Mouse (Mus musculus) forebrain, embryonic 11.5 days (tissue): ENCODE results near the gene Nhsl2. TPM values are rescaled to one million over a fixed set of nuclear protein-coding genes. Genes with fewer than 3 reads are reported as not detected.
A peak's percentile ranks its signal among the peaks of the same experiment; 100 is the strongest.
"Not testable (repeated sequence)": the region's sequence is repeated elsewhere in the genome, so short reads cannot be mapped to it uniquely, and the experiment has no call there.

Experiments
- ATAC-seq: fragments of 200-750 bp; cut with Nextera tagmentation; replicated peaks from 2 replicates; pipeline ENCODE4 v1.8.0; 2017; ENCODE audit warnings: moderate TSS enrichment; ENCODE audit not compliant: low FRiP score
- DNase-seq: peaks from one replicate; pipeline ENCODE4 v3.0.0-alpha.2; 2017; ENCODE audit warnings: low spot score
- H3K27ac ChIP-seq: fragments of 300-500 bp; sonication (generic); 2 replicates; pipeline ENCODE4 v1.5.1; 2014; ENCODE audit warnings: low read depth, low read length
- H3K27me3 ChIP-seq: fragments of 300-500 bp; sonication (generic); 2 replicates; pipeline ENCODE4 v1.6.1; 2014; ENCODE audit warnings: mild to moderate bottlenecking, low read length, mixed read lengths; ENCODE audit not compliant: control insufficient read depth, insufficient read depth
- H3K36me3 ChIP-seq: fragments of 300-500 bp; sonication (generic); 2 replicates; pipeline ENCODE4 v1.6.1; 2014; ENCODE audit warnings: mild to moderate bottlenecking, low read length, moderate library complexity, mixed read lengths; ENCODE audit not compliant: control insufficient read depth, insufficient read depth
- H3K4me1 ChIP-seq: fragments of 300-500 bp; sonication (generic); replicated peaks from 2 replicates; pipeline ENCODE4 v1.6.1; 2014; ENCODE audit warnings: low read length, mixed read lengths; ENCODE audit not compliant: control insufficient read depth, insufficient read depth
- H3K4me2 ChIP-seq: fragments of 300-500 bp; sonication (generic); 2 replicates; pipeline ENCODE4 v1.6.1; 2014; ENCODE audit warnings: low read depth, mild to moderate bottlenecking, low read length, moderate library complexity, mixed read lengths; ENCODE audit not compliant: severe bottlenecking
- H3K4me3 ChIP-seq: fragments of 300-500 bp; sonication (generic); 2 replicates; pipeline ENCODE4 v1.5.1; 2014; ENCODE audit warnings: low read depth, low read length
- H3K9ac ChIP-seq: fragments of 300-500 bp; sonication (generic); 2 replicates; pipeline ENCODE4 v1.6.1; 2014; ENCODE audit warnings: low read length
- H3K9me3 ChIP-seq: fragments of 300-500 bp; sonication (generic); 2 replicates; pipeline ENCODE4 v1.6.1; 2016; ENCODE audit warnings: low read length, mixed read lengths; ENCODE audit not compliant: control insufficient read depth
- WGBS: fragments of 180-500 bp; shearing (Covaris S2); extraction: QIAGEN DNeasy Blood & Tissue Kit; methylation state at CpG from one replicate; pipeline ENCODE4 v1.1.7; 2014; 5-methylcytosine and 5-hydroxymethylcytosine counted together
- polyA plus RNA-seq: library from polyadenylated mRNA; unstranded; fragments of >200 nt; fragmentation: Nextera tagmentation; extraction: Ambion mirVana; gene quantifications from 2 replicates; pipeline ENCODE4 v1.2.1, GENCODE M21; 2014

Gene Nhsl2
- 11.6 and 12.8 TPM in 2 replicates for polyA plus RNA-seq

DNA sequence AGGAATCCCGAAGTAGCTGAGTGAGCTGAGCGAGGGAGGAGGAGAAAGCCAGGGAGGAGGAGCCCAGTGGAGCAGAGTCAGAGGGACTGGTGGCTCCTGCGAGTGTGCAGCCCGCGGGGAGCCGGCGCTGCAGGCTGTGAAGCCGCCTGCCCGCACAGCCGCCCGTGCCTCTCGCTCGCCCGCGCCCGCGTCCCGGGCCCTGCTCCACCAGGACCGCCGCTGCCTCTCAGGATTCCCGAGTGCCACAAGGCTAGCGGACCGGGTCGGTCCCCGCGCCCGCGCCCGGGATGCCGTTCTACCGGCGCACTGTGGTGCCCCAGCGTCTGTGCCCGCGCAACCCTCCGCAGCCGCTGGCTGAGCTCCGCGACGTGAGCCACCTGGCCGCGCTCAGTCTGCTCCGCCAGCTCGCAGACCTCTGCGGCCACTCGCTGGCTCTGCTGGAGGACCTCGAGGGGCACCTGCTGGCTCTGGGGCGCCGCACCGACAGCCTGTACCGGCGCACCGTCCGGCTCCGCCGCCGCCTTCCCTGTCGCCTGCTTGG, at the start of gene Nhsl2:
Nhsl2 (plus strand) TSS at position 105 of the 541 bp plus-strand sequence.
- Histone ChIP-seq H3K36me3 (no peaks in the 10 kb centered on the region), H3K27me3 (peaks cover 57% of the 10 kb centered on the region), H3K4me3 (peak within 1 kb of the TSS; percentile 43), H3K4me2 (peak within 1 kb of the TSS; percentile 63), H3K4me1 (no peaks in the 10 kb centered on the region), H3K27ac (no peak within 1 kb of the TSS), H3K9ac (peak within 1 kb of the TSS; percentile 54), H3K9me3 (no peaks in the 10 kb centered on the region)
- WGBS, result 15% methylated on average over 50 of the region's 58 CpGs
- DNase-seq, result peak; percentile 75
- ATAC-seq, result peak; percentile 85

DNA sequence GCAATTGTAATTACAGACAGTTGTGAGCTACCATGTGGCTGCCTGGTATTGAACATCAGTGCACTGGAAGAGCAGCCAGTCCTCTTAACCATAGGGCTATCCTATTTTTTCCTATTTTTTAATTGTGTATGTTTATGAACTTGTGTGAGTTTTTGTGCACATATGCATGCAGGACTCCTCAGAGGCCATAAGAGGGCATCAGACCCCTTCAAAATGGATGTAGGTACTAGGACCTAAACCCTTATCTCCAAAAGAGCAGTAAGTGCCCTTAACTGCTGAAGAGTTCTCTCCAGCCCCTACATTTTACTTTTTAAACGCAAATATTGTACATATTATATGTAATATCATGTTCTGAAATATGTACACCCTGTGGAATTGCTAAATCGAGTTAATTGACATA, 43.7 kb upstream of the Nhsl2 start:
- WGBS, result 26% methylated on average over 2 of the region's 2 CpGs
- no peak overlapping the region for H3K9ac ChIP-seq
- DNase-seq (no peak), ATAC-seq (no peak)
- H3K36me3 ChIP-seq, result no peaks in the 10 kb centered on the region
- H3K4me1 ChIP-seq, result no peaks in the 10 kb centered on the region
- no peak overlapping the region for H3K4me2 ChIP-seq
- H3K4me3 ChIP-seq, result no peak overlapping the region
- no peaks in the 10 kb centered on the region for H3K27me3 ChIP-seq
- no peak overlapping the region for H3K27ac ChIP-seq
- no peaks in the 10 kb centered on the region for H3K9me3 ChIP-seq

DNA sequence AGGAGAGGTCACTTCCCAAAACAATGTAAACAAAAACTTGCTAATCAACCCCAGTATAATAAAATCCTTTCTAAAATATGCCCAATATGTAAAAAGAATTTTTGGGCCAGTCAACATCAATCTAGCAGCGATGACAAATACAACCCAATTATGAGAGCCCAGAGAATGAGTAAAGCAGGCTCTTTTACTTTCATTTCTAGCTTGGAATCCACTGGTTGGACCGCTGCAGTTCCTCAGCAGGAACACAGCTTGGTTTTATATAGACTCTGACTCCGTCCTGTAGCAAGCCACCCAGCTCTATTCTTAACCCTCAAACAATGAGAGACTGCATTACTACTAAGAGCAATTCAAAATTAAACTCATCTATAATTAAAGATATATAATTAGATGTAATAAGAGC, 37.4 kb upstream of the Nhsl2 start:
- no peak for DNase-seq
- H3K27ac ChIP-seq, result no peak overlapping the region
- no peaks in the 10 kb centered on the region for H3K9me3 ChIP-seq
- 0 out of 2 replicates have a peak, but pooled peaks cover 4% of the 10 kb centered on the region for H3K27me3 ChIP-seq
- no peaks in the 10 kb centered on the region for H3K36me3 ChIP-seq
- H3K9ac ChIP-seq, result no peak overlapping the region
- 65% methylated on average over 3 of the region's 3 CpGs for WGBS
- ATAC-seq, result no peak
- no peak overlapping the region for H3K4me2 ChIP-seq
- no peaks in the 10 kb centered on the region for H3K4me1 ChIP-seq
- H3K4me3 ChIP-seq, result no peak overlapping the region

DNA sequence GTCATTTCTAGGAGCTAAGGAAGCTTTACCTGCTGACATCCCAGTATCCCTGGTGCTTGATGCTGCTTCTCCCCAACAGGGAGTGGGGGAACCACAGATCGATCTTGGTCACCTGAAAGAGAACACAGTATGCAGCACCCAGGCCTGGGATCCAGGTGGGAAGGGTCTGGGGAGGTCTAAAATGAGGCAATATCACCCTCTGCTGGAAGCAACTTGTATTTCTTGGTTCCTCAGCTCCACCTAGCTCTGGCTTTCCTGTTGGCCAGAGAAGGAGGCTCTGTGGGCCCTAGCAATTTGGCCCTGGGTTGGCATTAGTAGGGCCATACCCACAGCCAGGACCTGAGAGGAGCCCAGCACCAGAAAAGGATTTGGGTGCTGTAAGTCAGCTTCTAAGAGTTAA, 30.0 kb upstream of the Nhsl2 start:
- no peaks in the 10 kb centered on the region for H3K4me1 ChIP-seq
- no peak overlapping the region for H3K4me2 ChIP-seq
- DNase-seq (no peak), ATAC-seq (no peak)
- no peak overlapping the region for H3K4me3 ChIP-seq
- no peak overlapping the region for H3K27ac ChIP-seq
- H3K36me3 ChIP-seq, result no peaks in the 10 kb centered on the region
- H3K9me3 ChIP-seq, result no peaks in the 10 kb centered on the region
- peaks cover 1% of the 10 kb centered on the region; the same call in 1 of the 2 replicates for H3K27me3 ChIP-seq
- 47% methylated on average over 1 of the region's 1 CpGs for WGBS
- no peak overlapping the region for H3K9ac ChIP-seq

DNA sequence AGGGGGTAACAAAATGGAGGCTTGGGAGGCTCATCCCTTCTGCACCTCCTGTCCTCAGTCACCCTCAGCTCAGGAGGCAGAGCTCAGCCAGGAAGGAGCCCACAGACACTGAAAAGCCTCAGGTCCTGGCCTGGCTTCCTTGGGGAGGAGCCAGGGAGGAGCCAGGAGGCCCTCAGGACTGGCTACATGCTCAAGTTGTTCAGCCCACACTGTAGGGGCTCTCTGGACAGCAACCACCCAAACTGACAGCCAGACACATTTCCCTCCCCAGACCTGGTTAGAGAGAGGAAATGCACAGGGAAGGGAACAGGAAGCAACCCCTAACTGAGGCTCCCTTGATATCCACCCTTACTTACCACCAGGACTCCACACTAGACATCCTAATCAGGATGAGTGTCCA, 29.2 kb upstream of the Nhsl2 start:
- H3K4me2 ChIP-seq, H3K9me3 ChIP-seq, H3K27ac ChIP-seq, DNase-seq, H3K27me3 ChIP-seq, H3K4me1 ChIP-seq, H3K36me3 ChIP-seq, H3K4me3 ChIP-seq, ATAC-seq, H3K9ac ChIP-seq: not testable (repeated sequence)

DNA sequence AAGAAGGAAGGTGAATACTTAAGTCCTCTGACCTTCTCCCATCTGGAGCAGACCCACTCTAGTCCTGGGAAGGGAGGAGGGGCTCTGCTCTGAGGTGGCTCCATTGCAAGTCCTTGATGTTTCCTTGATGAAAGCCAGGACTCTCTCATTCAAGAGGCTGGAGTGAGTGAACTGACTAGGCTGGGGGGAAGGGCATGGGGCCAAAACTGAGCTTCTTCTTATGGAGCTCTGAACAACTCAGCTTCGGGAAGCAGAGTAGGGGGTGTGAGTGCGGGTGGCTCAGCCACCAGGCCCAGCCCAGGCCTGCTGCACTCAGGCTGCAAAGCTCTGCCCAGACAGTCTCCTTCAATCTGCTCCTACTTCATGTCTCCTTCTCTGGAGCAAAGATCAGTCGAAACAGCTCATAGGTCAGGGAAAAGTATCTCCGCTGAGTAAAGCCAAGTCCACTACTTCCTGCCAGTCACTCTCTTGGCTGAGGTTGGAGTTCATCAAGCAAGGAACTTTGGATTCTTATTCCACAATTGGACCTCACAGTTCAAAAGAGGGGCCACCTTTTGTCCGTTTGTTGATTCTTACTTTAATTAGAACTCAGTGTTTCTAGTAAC, 1.9 kb upstream of the Nhsl2 start:
- DNase-seq (no peak), ATAC-seq (no peak)
- H3K4me1 ChIP-seq, result no peaks in the 10 kb centered on the region
- WGBS, result 43% methylated on average over 5 of the region's 5 CpGs
- H3K36me3 ChIP-seq, result no peaks in the 10 kb centered on the region
- no peaks in the 10 kb centered on the region for H3K9me3 ChIP-seq
- H3K27me3 ChIP-seq, result peaks cover 55% of the 10 kb centered on the region
- H3K4me2 ChIP-seq, result no peak overlapping the region
- H3K27ac ChIP-seq, result no peak overlapping the region
- H3K9ac ChIP-seq, result no peak overlapping the region
- no peak overlapping the region for H3K4me3 ChIP-seq

DNA sequence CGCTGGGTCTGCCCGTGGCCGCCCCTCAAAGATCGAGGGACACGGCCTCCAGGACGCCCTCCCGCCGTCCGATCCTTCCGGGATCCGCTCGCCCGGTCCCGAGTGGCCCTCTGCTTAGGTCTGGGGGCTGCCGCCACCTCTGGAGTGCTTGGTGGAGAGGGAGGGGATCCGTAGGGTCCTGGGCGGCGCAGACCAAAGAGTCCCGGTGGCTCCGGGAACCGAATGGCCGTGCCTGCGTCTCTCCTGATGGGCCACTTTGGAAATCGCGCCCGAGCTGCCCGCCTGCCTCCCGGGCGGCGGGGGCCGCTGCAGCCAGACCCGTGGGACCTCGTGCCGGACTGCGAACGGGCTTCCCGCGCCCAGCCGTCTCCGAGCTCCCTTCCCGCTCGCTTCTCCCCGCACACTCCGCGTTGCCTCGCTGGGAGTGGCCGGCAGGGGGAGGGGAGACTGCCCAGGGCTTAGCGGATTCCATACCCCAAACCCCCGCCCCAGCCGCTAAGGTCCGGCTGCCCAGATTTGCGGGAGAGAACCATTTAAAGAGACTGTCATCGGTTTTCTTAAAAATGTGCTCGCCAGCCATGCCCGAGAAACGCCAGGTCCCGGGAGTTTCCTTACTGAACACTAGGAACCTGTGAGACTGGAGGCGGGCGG, 841 bp downstream of the Nhsl2 start:
- Histone ChIP-seq H3K27ac (no peak overlapping the region), H3K27me3 (peaks cover 57% of the 10 kb centered on the region)

DNA sequence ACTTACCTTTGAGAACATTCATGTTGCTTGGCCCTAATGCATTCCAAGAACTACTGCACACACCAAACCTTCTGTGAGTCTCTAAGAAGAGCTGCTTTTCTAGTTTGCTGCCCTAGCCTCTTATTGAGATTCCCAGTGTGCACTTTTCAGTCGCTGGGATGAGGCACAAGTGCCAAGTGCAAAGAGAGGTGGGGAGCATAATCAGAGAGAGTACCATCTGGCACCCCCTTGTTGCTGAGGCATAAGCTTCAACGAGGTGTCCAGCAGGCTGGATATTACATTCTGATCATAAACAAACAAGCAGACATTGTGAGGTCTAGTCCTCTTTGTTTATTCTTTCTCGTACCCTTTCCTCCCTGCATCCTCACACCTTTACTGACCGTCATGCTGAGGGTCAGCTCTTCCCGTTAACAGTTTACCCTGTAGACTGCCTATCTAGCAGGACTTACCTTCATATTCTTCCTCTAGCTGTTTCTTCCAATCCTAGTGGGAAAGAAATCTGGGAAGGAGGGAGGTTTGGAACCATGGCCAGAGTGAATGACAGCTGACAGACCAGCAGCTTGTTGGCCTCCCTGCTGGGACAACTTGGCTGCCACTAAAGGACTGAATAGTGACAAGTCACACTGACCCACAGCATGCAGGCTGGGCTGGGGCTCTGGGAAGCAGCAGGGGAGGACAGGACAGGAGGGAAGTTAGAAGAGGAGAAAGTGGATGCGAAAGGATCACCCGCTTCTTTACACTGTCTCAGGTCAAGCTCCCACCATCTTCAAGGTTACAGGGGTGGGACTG, 2.6 kb downstream of the Nhsl2 start:
- no peak overlapping the region for H3K27ac ChIP-seq
- H3K9me3 ChIP-seq, result no peaks in the 10 kb centered on the region
- H3K36me3 ChIP-seq, result no peaks in the 10 kb centered on the region
- DNase-seq, result no peak
- no peak overlapping the region for H3K4me2 ChIP-seq
- no peak for ATAC-seq
- 45% methylated on average over 7 of the region's 7 CpGs for WGBS
- no peak overlapping the region for H3K9ac ChIP-seq
- H3K4me3 ChIP-seq, result no peak overlapping the region
- H3K4me1 ChIP-seq, result no peaks in the 10 kb centered on the region
- peaks cover 46% of the 10 kb centered on the region for H3K27me3 ChIP-seq

More for the DNA sequence above, 841 bp downstream of the Nhsl2 start:
- H3K4me2 ChIP-seq, result peak overlapping the region; percentile 63
- H3K4me3 ChIP-seq, result peak overlapping the region; percentile 43
- ATAC-seq (peak; percentile 67), DNase-seq (peak; percentile 79)
- WGBS, result 18% methylated on average over 59 of the region's 59 CpGs
- no peaks in the 10 kb centered on the region for H3K36me3 ChIP-seq
- peak overlapping the region; percentile 54 for H3K9ac ChIP-seq
- no peaks in the 10 kb centered on the region for H3K4me1 ChIP-seq
- no peaks in the 10 kb centered on the region for H3K9me3 ChIP-seq
